Mouse (Mus musculus): ENCODE data around the gene Casp14. TPM values are rescaled to one million over a fixed set of nuclear protein-coding genes. Genes with fewer than 3 reads are reported as not detected.

Casp14 gene
- not detected in 2 replicates for polyA plus RNA-seq (2016; fragmentation: Nextera tagmentation; extraction: Ambion mirVana)

DNA sequence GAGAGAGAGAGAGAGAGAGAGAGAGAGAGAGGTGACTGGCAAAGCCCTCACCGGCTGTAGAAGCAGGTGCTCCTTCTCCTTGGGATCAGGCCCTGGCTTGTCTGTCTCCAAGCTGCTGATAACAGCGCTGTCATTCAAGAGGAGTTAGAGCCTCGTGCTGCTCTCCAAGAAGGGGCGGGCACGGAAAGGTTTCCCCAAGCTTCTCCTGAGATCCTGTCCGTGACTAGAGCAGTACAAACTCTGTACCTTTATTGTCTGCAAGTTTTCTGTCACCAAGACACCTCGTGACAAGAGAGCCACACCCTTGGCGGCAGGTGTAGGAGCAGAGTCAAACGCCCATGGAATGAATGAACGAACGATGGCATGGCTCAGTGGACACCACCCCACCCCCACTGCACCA lies at the start of gene Casp14:
Gene Casp14 (minus strand): TSS at position 239 of the 400 bp plus-strand sequence.
- Histone ChIP-seq H3K4me2 (replicated peaks) (no peak within 1 kb of the TSS), H3K4me1 (no peaks in the 10 kb centered on the region), H3K36me3 (no peaks in the 10 kb centered on the region), H3K9me3 (no peaks in the 10 kb centered on the region), H3K27ac (no peak within 1 kb of the TSS), H3K9ac (no peak within 1 kb of the TSS), H3K27me3 (no peaks in the 10 kb centered on the region), H3K4me3 (no peak within 1 kb of the TSS)
- no peak for ATAC-seq (ENCODE audit: insufficient number of reproducible peaks, insufficient read depth, low FRiP score, low TSS enrichment)
- 68% methylated on average over 11 of the region's 11 CpGs for WGBS

DNA sequence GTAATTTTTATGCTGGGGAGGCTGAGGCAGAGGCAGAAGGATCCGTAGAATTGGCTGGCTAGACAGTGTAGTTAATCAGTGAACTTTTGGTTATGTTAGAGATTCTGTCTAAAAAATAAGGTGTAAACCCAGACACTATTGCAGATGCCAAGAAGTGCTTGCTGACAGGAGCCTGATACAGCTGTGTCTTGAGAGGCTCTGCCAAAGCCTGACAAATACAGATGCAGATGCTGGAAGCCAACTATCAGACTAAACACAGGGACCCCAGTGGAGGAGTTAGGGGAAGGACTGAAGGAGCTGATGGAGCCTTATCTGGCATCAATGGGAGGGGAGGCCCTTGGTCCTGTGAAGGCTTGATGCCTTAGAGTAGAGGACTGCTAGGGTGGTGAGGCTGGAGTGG lies 47.5 kb upstream of the Casp14 start:
- ATAC-seq (ENCODE audit: insufficient number of reproducible peaks, insufficient read depth, low FRiP score, low TSS enrichment) = no peak
- no peak overlapping the region for H3K4me3 ChIP-seq
- 84% methylated on average over 1 of the region's 1 CpGs for WGBS
- no peak overlapping the region for H3K27ac ChIP-seq
- H3K4me2 ChIP-seq (replicated peaks) = no peak overlapping the region
- H3K36me3 ChIP-seq = no peaks in the 10 kb centered on the region
- no peak overlapping the region for H3K9ac ChIP-seq
- no peaks in the 10 kb centered on the region for H3K27me3 ChIP-seq
- H3K9me3 ChIP-seq = no peaks in the 10 kb centered on the region
- H3K4me1 ChIP-seq = no peaks in the 10 kb centered on the region

DNA sequence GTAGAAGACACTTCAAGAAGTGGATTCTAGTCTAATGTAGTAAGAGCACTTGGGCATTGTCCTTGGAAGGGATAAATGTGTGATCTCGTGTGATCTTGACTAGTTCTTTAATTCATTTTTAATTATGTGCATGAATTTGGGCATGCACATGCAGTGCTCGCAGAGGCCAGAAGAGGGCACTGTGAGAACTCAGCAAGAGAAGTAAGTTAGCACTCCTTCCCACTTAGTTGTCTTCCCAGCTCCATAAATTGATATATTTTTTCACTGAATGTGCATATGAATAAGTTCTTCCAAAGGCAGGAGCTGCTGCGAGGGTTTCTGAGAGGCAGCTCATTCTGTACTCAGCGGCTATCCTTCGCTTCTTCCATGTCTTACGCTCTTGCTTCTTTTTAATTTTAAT lies 37.9 kb upstream of the Casp14 start:
- WGBS = 41% methylated on average over 6 of the region's 6 CpGs
- Histone ChIP-seq H3K9me3 (no peaks in the 10 kb centered on the region), H3K4me2 (replicated peaks) (no peak overlapping the region), H3K4me1 (no peaks in the 10 kb centered on the region), H3K27ac (no peak overlapping the region), H3K36me3 (no peaks in the 10 kb centered on the region), H3K27me3 (no peaks in the 10 kb centered on the region), H3K9ac (no peak overlapping the region), H3K4me3 (no peak overlapping the region)
- ATAC-seq (ENCODE audit: insufficient number of reproducible peaks, insufficient read depth, low FRiP score, low TSS enrichment) = no peak

DNA sequence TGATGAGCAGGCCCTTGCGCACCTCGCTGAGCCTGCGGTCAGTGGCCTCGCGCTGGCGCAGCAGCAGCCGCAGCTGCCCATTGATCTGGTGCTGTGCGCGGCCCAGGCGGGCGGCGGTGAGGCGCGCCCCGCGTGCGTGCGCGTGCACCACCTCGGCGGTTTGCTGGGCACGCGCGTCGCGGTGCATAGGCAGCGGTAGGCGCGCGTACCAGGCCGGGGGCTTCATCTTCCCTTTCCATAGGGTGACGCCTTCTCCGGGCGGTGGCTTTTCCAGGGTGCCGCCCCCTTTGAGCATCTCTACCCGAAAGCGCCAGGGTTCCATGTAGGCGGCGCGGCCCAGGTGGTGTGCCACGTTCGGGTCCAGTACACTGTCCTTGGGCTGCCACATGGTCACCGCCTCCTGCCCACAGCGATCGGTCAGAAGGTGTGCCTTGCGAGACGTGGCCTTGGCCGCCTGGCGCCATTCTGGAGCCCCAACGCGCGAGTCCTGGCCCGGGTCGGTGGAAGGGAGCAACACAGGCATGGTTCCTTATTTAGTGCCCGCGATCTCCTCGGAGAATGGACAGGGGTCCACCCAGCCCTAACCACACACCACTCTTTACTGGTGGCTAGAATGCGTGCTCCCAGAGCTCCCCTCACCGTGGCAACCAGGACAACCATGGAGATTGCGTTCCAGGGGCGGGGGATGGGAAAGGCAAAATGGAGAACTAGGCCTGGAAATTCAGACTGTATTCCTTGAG lies 34.5 kb upstream of the Casp14 start, which contains the start of gene Ccdc105:
Gene Ccdc105 (minus strand): TSS at position 614 of the 740 bp plus-strand sequence.
- Histone ChIP-seq H3K9me3 (no peaks in the 10 kb centered on the region), H3K4me2 (replicated peaks) (peak within 1 kb of the TSS; percentile 69), H3K27me3 (no peaks in the 10 kb centered on the region), H3K4me3 (peak within 1 kb of the TSS; percentile 53), H3K4me1 (no peaks in the 10 kb centered on the region), H3K9ac (peak within 1 kb of the TSS; percentile 62), H3K27ac (peak within 1 kb of the TSS; percentile 58; the same call in 1 of the 2 replicates), H3K36me3 (no peaks in the 10 kb centered on the region)
- ATAC-seq (ENCODE audit: insufficient number of reproducible peaks, insufficient read depth, low FRiP score, low TSS enrichment) = peak; percentile 89
- WGBS = under 1% methylated on average over 61 of the region's 61 CpGs

DNA sequence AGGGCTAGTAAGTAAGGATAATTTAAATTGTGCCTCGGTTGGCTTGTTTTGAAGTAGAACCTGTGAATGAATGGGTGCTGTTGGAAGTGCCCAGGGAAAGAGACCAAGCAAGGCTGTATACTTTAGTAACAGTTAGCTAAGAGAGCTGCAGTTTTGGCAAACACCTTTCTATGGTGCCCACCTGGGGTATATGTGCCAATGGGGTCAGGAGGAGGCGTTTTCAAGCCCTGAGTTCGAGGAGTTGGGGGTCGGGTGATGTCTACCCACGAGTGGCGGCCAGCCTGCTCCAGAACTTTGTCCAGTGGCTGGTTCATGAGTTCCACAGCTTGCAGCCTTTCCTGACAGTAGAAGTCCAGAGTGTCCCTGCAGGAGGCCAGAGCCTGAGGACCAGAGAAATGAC lies 30.9 kb upstream of the Casp14 start:
- Histone ChIP-seq H3K27ac (no peak overlapping the region), H3K36me3 (no peaks in the 10 kb centered on the region), H3K9me3 (no peaks in the 10 kb centered on the region), H3K4me2 (replicated peaks) (no peak overlapping the region), H3K9ac (no peak overlapping the region), H3K4me1 (peaks cover 3% of the 10 kb centered on the region), H3K27me3 (no peaks in the 10 kb centered on the region), H3K4me3 (no peak overlapping the region)
- no peak for ATAC-seq (ENCODE audit: insufficient number of reproducible peaks, insufficient read depth, low FRiP score, low TSS enrichment)
- 87% methylated on average over 6 of the region's 6 CpGs for WGBS

DNA sequence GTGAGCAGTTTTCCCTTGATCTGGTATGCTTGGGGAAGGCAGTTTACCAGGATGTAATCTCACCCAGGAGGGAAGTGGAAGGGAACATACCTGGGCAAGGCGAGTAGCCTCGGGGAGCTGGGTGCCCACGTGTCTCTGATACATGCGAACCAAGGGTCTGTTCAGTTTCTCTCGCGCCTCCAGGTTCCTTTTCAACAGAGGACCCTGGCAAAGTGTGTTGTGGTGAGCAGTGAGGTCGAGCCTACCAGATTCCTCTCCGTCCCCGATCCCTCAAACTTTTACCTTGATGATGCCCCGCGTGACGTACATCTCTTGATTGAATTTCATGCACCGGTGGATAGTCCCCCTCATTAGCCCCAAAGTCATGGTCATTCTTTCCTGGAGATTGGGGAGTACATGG lies 30.1 kb upstream of the Casp14 start:
- Histone ChIP-seq H3K4me1 (peaks cover 3% of the 10 kb centered on the region), H3K27ac (no peak overlapping the region), H3K4me3 (no peak overlapping the region), H3K36me3 (no peaks in the 10 kb centered on the region), H3K27me3 (no peaks in the 10 kb centered on the region), H3K4me2 (replicated peaks) (no peak overlapping the region), H3K9me3 (no peaks in the 10 kb centered on the region), H3K9ac (no peak overlapping the region)
- WGBS = 83% methylated on average over 13 of the region's 13 CpGs
- no peak for ATAC-seq (ENCODE audit: insufficient number of reproducible peaks, insufficient read depth, low FRiP score, low TSS enrichment)

DNA sequence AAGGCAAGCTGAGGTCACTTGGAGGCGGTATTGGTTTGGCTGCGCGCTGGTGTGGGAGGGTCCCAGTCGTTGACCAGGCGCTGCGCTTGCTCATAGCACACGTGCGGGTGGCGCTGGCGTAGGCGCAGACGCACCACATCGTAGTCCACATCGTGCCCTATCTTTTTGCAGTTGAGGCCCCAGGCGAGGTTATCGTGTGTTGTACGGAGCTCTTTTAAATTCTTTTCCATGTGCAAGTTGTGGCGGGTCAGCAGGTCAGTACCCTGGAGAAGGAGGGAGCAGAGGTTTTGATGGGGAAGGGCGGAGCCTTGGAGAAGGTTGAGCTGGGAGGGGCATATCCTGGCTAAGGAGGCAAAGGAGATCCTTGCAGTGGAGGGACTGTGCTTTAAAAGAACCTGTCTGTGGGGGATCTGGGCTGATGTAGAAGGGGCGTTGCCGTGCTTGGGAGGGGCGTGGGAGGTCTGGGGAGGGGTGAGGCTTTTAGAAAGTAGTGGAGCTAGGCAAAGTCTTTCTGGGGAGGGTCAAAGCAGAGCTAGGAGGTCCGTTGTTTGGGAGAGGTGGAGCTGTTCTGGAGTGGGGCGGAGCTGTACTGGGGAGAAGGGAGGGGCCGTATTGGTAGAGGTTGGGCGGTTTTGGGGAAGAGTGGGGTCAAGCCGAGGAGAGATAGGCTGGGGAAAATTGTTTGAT lies 29.1 kb upstream of the Casp14 start:
- H3K4me2 ChIP-seq (replicated peaks) = peak overlapping the region; percentile 61
- H3K27ac ChIP-seq = no peak overlapping the region
- no peak overlapping the region for H3K9ac ChIP-seq
- 4% methylated on average over 27 of the region's 27 CpGs for WGBS
- no peaks in the 10 kb centered on the region for H3K27me3 ChIP-seq
- peak; percentile 72 for ATAC-seq (ENCODE audit: insufficient number of reproducible peaks, insufficient read depth, low FRiP score, low TSS enrichment)
- H3K36me3 ChIP-seq = no peaks in the 10 kb centered on the region
- H3K9me3 ChIP-seq = no peaks in the 10 kb centered on the region
- peak overlapping the region; percentile 28 for H3K4me3 ChIP-seq
- peaks cover 3% of the 10 kb centered on the region for H3K4me1 ChIP-seq

DNA sequence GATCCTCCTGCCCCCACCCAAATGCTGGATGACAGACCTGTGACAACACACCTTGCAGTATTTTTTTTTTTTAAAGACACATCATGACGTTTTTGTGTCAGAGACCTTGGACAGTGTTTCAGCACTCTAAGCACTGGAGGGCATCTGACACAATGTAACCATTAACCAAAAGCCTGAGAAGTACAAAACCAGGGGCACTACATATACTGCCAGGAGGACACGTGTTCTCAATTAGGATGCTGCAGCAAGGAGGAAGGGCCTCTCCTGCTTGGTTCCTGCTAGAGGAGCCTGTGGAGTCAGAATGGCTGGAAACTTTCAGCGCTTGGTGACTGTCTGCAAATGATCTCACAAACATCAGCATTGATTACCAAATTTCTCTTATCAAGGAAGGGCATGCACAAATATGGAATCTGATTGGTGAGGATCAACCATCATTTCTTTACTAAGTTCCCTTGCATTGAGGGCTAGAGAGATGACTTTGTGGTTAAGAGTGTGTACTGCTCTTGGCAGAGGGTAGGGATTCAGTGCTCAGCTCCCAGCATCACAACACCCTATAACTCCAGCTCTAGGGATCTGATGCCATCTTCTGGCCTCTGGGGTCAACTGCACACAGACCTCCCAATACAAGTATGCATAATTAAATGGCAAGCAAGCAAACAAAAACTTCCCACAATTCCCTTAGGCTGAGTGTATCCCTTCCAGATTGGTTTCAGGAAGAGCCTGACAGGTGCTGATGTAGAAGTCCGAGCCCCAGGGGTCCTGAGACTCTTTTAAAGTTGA lies 27.5 kb upstream of the Casp14 start:
- Histone ChIP-seq H3K27me3 (no peaks in the 10 kb centered on the region), H3K9ac (no peak overlapping the region), H3K36me3 (no peaks in the 10 kb centered on the region), H3K4me3 (no peak overlapping the region), H3K27ac (no peak overlapping the region), H3K4me2 (replicated peaks) (no peak overlapping the region), H3K9me3 (no peaks in the 10 kb centered on the region), H3K4me1 (peaks cover 3% of the 10 kb centered on the region)
- WGBS = 19% methylated on average over 4 of the region's 4 CpGs
- ATAC-seq (ENCODE audit: insufficient number of reproducible peaks, insufficient read depth, low FRiP score, low TSS enrichment) = no peak

DNA sequence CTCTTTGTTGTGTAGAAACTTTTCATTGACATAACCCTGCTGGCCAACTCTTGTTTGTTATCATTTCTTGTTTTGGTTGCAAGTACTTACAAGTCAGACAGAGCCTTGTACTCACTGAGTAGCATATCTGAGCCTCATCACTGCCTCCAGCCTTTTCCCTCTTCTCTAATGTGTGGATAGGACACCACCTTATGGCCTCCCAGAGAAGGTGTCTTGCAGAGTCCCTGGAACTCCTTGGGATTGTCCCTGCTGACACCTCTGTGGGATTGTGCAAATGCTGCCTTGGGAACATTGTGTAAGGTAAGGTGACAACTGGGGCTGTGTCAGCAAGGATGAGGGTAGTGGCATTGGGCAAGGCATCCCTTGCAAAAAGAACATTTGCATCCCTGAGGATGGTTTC lies 25.6 kb upstream of the Casp14 start:
- no peak overlapping the region for H3K9ac ChIP-seq
- no peak overlapping the region for H3K27ac ChIP-seq
- H3K4me3 ChIP-seq = no peak overlapping the region
- H3K9me3 ChIP-seq = no peaks in the 10 kb centered on the region
- no peak for ATAC-seq (ENCODE audit: insufficient number of reproducible peaks, insufficient read depth, low FRiP score, low TSS enrichment)
- H3K36me3 ChIP-seq = no peaks in the 10 kb centered on the region
- peaks cover 3% of the 10 kb centered on the region for H3K4me1 ChIP-seq
- H3K27me3 ChIP-seq = no peaks in the 10 kb centered on the region
- no peak overlapping the region for H3K4me2 ChIP-seq (replicated peaks)

DNA sequence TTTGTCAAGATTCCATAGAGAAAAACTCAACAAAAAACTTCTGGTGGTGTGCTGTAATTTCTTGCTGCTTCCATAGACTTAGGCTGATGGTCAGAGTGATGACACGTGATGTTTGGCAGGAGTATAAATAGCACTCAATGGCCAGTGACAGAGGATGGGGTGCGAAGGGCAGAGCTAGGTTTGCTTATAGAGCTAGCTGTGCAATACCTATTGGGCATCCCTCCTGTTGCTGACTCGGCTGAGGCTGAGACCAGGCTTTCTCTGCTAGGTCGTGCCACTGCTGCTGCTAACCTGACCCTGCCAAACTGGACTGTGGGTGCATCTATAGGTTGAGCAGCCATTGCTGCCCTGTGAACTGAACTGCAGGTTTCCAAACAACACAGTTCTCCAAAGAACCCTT lies 21.7 kb upstream of the Casp14 start:
- no peaks in the 10 kb centered on the region for H3K27me3 ChIP-seq
- H3K36me3 ChIP-seq = no peaks in the 10 kb centered on the region
- no peak overlapping the region for H3K4me3 ChIP-seq
- WGBS = 79% methylated on average over 4 of the region's 4 CpGs
- no peak for ATAC-seq (ENCODE audit: insufficient number of reproducible peaks, insufficient read depth, low FRiP score, low TSS enrichment)
- H3K9me3 ChIP-seq = no peaks in the 10 kb centered on the region
- no peak overlapping the region for H3K4me2 ChIP-seq (replicated peaks)
- H3K27ac ChIP-seq = no peak overlapping the region
- no peak overlapping the region for H3K9ac ChIP-seq
- no peaks in the 10 kb centered on the region for H3K4me1 ChIP-seq

DNA sequence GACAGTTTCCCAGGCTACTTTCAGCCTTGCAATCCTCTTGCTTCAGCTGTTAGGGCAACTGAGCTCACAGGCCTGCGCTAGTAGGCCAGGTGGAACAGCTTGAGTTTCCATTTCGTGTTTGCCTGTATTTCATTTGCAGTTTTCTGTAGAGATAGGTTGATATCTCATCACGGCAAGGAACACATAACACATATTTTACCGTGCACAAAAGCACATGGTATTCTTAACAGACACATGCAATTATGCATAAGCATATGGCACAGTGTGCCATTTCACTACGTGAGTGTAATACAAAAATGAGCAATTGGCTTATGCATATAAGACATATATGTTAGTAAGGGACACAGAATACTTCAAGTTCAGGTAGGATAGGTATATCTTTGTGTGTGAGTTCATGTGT lies 9.8 kb upstream of the Casp14 start:
- Histone ChIP-seq H3K27ac (no peak overlapping the region), H3K36me3 (no peaks in the 10 kb centered on the region), H3K4me2 (replicated peaks) (no peak overlapping the region), H3K27me3 (no peaks in the 10 kb centered on the region), H3K9ac (no peak overlapping the region), H3K9me3 (no peaks in the 10 kb centered on the region), H3K4me3 (no peak overlapping the region), H3K4me1 (no peaks in the 10 kb centered on the region)
- ATAC-seq (ENCODE audit: insufficient number of reproducible peaks, insufficient read depth, low FRiP score, low TSS enrichment) = no peak
- 86% methylated on average over 5 of the region's 5 CpGs for WGBS

DNA sequence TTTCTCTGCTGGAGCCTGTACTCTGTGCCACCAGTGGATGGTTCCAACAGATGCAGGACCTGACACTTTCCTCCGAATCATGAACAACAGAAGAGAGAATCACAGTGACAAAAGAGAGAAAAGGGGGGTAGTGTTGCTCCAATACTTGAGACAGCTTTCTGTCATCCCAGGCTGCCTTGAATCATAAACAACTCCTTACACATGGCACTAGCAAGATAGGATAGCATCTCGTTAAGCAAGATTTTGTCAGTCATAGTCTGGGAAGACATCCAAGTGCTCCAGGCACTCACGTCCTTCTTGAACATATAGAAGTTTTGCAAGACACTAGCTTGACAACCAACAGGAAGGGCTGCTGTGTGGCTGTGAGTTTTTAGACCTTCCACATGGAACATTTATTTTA lies 8.9 kb upstream of the Casp14 start:
- 74% methylated on average over 3 of the region's 3 CpGs for WGBS

More for the DNA sequence above, 8.9 kb upstream of the Casp14 start:
- H3K36me3 ChIP-seq = no peaks in the 10 kb centered on the region
- no peak overlapping the region for H3K4me3 ChIP-seq
- H3K9ac ChIP-seq = no peak overlapping the region
- H3K27me3 ChIP-seq = no peaks in the 10 kb centered on the region
- no peak overlapping the region for H3K27ac ChIP-seq
- no peak for ATAC-seq (ENCODE audit: insufficient number of reproducible peaks, insufficient read depth, low FRiP score, low TSS enrichment)
- no peaks in the 10 kb centered on the region for H3K9me3 ChIP-seq
- no peak overlapping the region for H3K4me2 ChIP-seq (replicated peaks)
- no peaks in the 10 kb centered on the region for H3K4me1 ChIP-seq

Data from embryonic facial prominence, embryonic 12.5 days (tissue).